Mouse (Mus musculus) spleen, adult 2 months (tissue): ENCODE data around the gene Defb6.

Source experiments
- CTCF ChIP-seq: fragments of 200-500 bp; IDR thresholded peaks from 2 replicates; pipeline ENCODE4 v1.5.1; 2011; ENCODE audit warnings: mild to moderate bottlenecking, inconsistent platforms; ENCODE audit not compliant: insufficient read depth, insufficient read length, insufficient replicate concordance; ENCODE audit errors: extremely low read depth
- POLR2A ChIP-seq: fragments of 200-500 bp; IDR thresholded peaks from 2 replicates; pipeline ENCODE4 v1.6.1; 2011; ENCODE audit warnings: low read depth, low read length, inconsistent platforms

DNA sequence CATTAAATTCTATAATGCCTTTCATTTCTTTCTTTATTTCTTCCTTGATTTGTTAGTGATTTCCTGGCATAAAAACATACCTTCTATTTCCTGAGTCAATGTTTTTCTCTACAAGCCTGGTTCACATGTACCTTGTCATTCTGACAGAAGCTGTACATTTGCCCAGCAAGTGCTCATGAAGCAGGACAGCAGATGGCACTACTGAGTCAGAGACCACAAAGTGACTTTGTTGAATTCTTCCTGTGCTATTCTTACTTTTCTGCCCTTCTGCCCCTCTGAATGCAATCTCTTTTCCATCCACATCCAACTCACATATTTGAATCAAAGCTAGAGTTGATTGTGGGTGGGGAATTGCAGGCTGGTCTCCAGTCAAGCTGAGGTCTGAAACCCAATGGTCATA is 32.9 kb downstream of the Defb6 start:
- TF ChIP-seq CTCF (no peak), POLR2A (no peak)
